Mouse (Mus musculus): ENCODE data around the gene Gtsf1l. TPM values are rescaled to one million over a fixed set of nuclear protein-coding genes. Genes with fewer than 3 reads are reported as not detected.
"Not testable (repeated sequence)": the region's sequence is repeated elsewhere in the genome, so short reads cannot be mapped to it uniquely, and the experiment has no call there.

Gene Gtsf1l
- total RNA-seq, 2 experiments from 2014 or later = not detected

- no peak for TF ChIP-seq CTCF (IDR thresholded peaks at IDR 0.05)
- Histone ChIP-seq H3K4me3 (no peak overlapping the region), H3K27ac (no peak overlapping the region)
- intact Hi-C loops (cut with DNase I) = no loop called here
- no peak for DNase-seq
These were observed 12.4 kb downstream of the Gtsf1l start for GRCm38 (mm10) chr2:163075234-163075633.

- no peak overlapping the region for H3K4me3 ChIP-seq
- TF ChIP-seq CTCF (IDR thresholded peaks at IDR 0.05) = no peak
- intact Hi-C loops (cut with DNase I) = no loop called here
- no peak overlapping the region for H3K27ac ChIP-seq
- no peak for DNase-seq
These were observed 12.8 kb downstream of the Gtsf1l start for GRCm38 (mm10) chr2:163074808-163075207.

GRCm38 (mm10) chr2:163074006-163074405, 13.6 kb downstream of the Gtsf1l start:
- Histone ChIP-seq H3K27ac (no peak overlapping the region), H3K4me3 (no peak overlapping the region)
- no peak for DNase-seq
- no peak for TF ChIP-seq CTCF (IDR thresholded peaks at IDR 0.05)
- intact Hi-C loops (cut with DNase I) = no loop called here

DNA sequence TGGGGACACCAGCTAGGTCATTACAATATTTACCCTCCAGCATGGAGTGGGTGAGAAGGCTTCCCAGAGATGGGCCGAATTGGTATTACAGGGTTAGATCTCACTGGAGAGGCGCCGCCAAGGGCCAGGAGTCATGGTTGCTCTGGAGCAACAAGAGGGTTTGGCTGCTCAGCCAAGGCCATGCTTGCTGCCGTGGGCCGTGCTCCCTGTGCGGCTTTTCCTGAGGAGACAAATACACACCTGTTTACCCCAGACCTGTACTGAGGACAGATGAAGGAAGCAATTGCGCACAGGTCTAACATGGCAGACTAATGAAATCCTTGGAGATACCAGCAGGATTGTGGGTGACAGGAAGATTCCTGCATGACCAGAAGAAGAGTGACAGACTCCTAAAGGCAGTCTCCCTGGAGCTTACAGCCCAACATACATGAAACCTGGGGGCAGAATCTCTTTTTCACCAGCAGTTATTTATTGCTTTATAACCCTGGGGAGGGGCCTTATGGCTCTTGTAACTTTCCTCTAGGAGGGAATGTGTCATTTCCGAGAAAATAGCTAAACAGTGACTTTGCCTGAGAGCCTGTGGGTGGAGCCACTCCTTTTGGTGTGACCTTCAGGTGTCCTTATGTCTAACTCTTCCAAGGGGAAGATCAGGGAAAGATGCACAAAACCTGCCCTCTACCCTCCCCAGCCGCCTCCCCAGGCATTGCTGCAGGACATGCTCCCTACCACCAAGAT, 14.5 kb downstream of the Gtsf1l start:
- no peak for TF ChIP-seq CTCF (IDR thresholded peaks at IDR 0.05)
- intact Hi-C loops (cut with DNase I) = no loop called here
- Histone ChIP-seq H3K27ac (no peak overlapping the region), H3K4me3 (no peak overlapping the region)
- DNase-seq = no peak

- intact Hi-C loops (cut with DNase I) = no loop called here
- no peak for DNase-seq
- Histone ChIP-seq H3K27ac (no peak overlapping the region), H3K4me3 (no peak overlapping the region)
- no peak for TF ChIP-seq CTCF (IDR thresholded peaks at IDR 0.05)
These were observed 16.1 kb downstream of the Gtsf1l start for GRCm38 (mm10) chr2:163071590-163071989.

GRCm38 (mm10) chr2:163070213-163070612, 17.4 kb downstream of the Gtsf1l start:
- Histone ChIP-seq H3K4me3 (no peak overlapping the region), H3K27ac (no peak overlapping the region)
- intact Hi-C loops (cut with DNase I) = no loop called here
- no peak for TF ChIP-seq CTCF (IDR thresholded peaks at IDR 0.05)
- no peak for DNase-seq

GRCm38 (mm10) chr2:163067233-163067632, 20.4 kb downstream of the Gtsf1l start:
- no peak overlapping the region for H3K27ac ChIP-seq
- no peak for DNase-seq

DNA sequence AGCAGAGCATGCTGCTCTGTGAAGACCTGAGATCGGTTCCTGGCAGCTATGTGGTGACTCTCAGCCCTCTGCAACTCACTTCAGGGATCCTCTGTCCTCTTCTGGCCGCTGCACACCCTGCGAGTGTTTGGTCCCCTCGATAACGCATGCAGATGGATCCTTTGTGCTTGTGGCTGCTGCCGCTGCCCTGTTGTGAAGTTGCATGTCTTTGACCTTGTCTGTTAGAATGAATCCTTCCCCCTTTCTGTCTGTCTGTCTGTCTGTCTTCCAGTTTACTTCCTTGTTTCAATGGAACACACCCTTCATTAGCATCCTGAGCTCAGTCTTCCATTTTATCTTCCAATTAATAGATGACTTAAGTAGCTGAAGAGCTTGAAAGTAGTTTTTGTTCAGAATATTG, 21.3 kb downstream of the Gtsf1l start:
- intact Hi-C loops (cut with DNase I) = no loop called here
- TF ChIP-seq CTCF (IDR thresholded peaks at IDR 0.05) = no peak

More at GRCm38 (mm10) chr2:163067233-163067632, 20.4 kb downstream of the Gtsf1l start:
- no peak overlapping the region for H3K4me3 ChIP-seq
- TF ChIP-seq CTCF (IDR thresholded peaks at IDR 0.05) = no peak
- intact Hi-C loops (cut with DNase I) = no loop called here

DNA sequence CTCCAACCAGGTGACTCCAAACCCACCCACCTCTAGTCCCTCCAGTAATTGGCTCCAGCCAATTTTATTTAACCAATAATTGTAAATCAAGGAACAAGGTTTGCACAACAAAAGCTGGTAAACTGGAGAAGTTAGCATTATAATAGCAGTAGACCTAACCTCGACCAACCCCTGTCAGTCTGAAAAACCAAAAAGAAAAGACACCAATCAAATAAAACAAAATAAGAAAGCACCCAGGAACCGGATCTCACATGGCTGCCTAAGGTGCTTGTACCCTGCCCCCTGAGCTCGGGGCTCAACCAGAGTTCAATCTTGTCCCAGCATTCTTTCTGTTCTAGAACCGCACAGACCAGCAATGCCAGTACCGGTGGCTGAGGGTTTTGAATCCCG, 25.5 kb downstream of the Gtsf1l start:
- no peak for DNase-seq
- intact Hi-C loops (cut with DNase I) = no loop called here
- Histone ChIP-seq H3K4me3 (no peak overlapping the region), H3K27ac (no peak overlapping the region)
- no peak for TF ChIP-seq CTCF (IDR thresholded peaks at IDR 0.05)

More for the DNA sequence above, 21.3 kb downstream of the Gtsf1l start:
- no peak for DNase-seq
- Histone ChIP-seq H3K27ac (no peak overlapping the region), H3K4me3 (no peak overlapping the region)

GRCm38 (mm10) chr2:163061203-163062118, 26.2 kb downstream of the Gtsf1l start:
- no peak for TF ChIP-seq CTCF (IDR thresholded peaks at IDR 0.05)
- Histone ChIP-seq H3K27ac (no peak overlapping the region), H3K4me3 (no peak overlapping the region)
- DNase-seq = no peak
- intact Hi-C loops (cut with DNase I) = no loop called here

- intact Hi-C loops (cut with DNase I) = no loop called here
- TF ChIP-seq CTCF (IDR thresholded peaks at IDR 0.05) = no peak
- DNase-seq = no peak
- no peak overlapping the region for H3K27ac ChIP-seq
- no peak overlapping the region for H3K4me3 ChIP-seq
These were observed 27.0 kb downstream of the Gtsf1l start for GRCm38 (mm10) chr2:163060630-163061029.

- H3K27ac ChIP-seq; H3K4me3 ChIP-seq; intact Hi-C loops (cut with DNase I); DNase-seq: not testable (repeated sequence)
These were observed 28.7 kb downstream of the Gtsf1l start for GRCm38 (mm10) chr2:163058981-163059380.

DNA sequence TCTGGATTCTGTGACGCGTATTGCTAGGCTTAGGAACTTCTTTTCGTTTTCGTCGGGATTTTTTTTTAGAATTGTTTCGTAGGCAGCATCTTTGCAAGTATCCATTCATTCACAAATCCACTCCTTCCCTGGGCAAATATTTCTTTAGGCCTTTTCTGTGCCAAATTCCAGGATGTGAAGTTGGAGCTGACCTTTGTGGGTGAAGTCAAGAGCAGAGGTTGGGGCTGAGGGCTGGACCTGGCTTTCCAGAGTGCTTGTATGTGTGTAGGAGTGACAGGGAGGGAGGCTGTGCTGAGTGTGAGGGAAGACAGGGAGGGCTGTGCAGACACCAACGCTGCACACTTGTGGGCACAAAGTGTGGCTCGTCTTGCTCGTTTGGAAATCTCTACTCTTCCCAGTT, 31.1 kb downstream of the Gtsf1l start:
- no peak for DNase-seq
- Histone ChIP-seq H3K4me3 (no peak overlapping the region), H3K27ac (no peak overlapping the region)
- TF ChIP-seq CTCF (IDR thresholded peaks at IDR 0.05) = no peak
- intact Hi-C loops (cut with DNase I) = no loop called here

Data from gastrocnemius, adult 2 months (tissue).